Mouse (Mus musculus): Measurements from ENCODE around the gene Asap3. TPM values are rescaled to one million over a fixed set of nuclear protein-coding genes. Genes with fewer than 3 reads are reported as not detected.

Asap3 gene
- polyA plus RNA-seq, 1 experiment from 2014 or later = 16.4 TPM

GRCm38 (mm10) chr4:136281097-136281496 lies 74.9 kb downstream of the Asap3 start:
- Histone ChIP-seq H3K4me1 (peaks cover 30% of the 10 kb centered on the region), H3K4me2 (replicated peaks) (no peak overlapping the region), H3K36me3 (no peaks in the 10 kb centered on the region), H3K4me3 (no peak overlapping the region), H3K9ac (no peak overlapping the region), H3K27ac (no peak overlapping the region), H3K27me3 (peaks cover 10% of the 10 kb centered on the region; the same call in 1 of the 2 replicates), H3K9me3 (no peaks in the 10 kb centered on the region)
- no peak for ATAC-seq (ENCODE audit: low FRiP score, low read depth)
- 61% methylated on average over 8 of the region's 8 CpGs for WGBS

GRCm38 (mm10) chr4:136281611-136282010 lies 75.4 kb downstream of the Asap3 start:
- Histone ChIP-seq H3K27ac (no peak overlapping the region), H3K4me3 (no peak overlapping the region), H3K27me3 (peaks cover 6% of the 10 kb centered on the region; the same call in 1 of the 2 replicates), H3K4me1 (peaks cover 34% of the 10 kb centered on the region), H3K9me3 (no peaks in the 10 kb centered on the region), H3K36me3 (no peaks in the 10 kb centered on the region), H3K9ac (no peak overlapping the region), H3K4me2 (replicated peaks) (no peak overlapping the region)
- WGBS = 40% methylated on average over 9 of the region's 9 CpGs
- ATAC-seq (ENCODE audit: low FRiP score, low read depth) = no peak

DNA sequence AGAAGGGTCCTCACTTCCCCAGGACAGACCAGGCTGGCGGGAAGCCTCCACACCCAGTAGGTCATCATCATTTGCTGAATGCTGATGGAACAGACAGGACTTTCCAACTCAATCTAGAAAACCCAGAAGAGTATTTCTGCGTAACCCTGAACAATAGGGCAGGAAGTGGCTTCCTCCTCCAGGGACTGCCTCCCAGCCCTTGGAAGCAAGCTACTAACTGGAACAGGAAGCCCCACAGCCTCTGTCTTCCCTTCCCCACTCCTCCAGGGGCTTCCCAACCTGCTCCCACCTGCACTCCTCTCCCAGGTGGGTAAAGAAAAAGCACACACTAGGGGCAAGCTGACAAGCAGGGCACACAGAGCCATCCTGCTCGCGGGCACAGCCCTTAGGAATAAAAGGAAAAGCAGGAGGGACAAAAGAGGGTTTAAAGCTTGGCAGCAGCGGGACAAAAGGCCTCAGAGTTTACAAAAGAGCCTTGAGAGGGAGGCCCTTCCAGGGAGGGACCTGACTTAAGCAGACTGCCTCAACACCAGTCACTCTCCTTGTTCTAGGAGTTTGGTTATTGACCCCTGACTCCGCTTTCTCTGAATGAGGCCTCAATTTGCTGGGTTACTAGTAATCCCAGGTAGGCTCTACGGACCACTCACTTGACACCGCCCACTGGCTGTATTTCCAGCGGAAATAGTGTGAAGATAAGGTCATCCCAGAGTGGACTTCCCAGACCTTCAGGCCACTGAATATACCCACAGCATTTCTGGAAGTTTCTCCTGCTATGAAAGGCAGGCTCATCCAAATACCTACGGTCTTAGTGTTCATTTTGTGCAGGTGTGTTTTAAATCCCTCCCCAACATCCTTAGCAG lies 76.7 kb downstream of the Asap3 start:
- peak overlapping the region; percentile 35; the same call in 1 of the 2 replicates for H3K9ac ChIP-seq
- WGBS = 56% methylated on average over 10 of the region's 10 CpGs
- peak overlapping the region; percentile 84; the same call in 1 of the 2 replicates for H3K27ac ChIP-seq
- no peaks in the 10 kb centered on the region for H3K9me3 ChIP-seq
- no peak for ATAC-seq (ENCODE audit: low FRiP score, low read depth)
- no peak overlapping the region for H3K4me2 ChIP-seq (replicated peaks)
- H3K4me3 ChIP-seq = no peak overlapping the region
- peaks cover 9% of the 10 kb centered on the region for H3K36me3 ChIP-seq
- H3K4me1 ChIP-seq = peaks cover 44% of the 10 kb centered on the region
- no peaks in the 10 kb centered on the region for H3K27me3 ChIP-seq

DNA sequence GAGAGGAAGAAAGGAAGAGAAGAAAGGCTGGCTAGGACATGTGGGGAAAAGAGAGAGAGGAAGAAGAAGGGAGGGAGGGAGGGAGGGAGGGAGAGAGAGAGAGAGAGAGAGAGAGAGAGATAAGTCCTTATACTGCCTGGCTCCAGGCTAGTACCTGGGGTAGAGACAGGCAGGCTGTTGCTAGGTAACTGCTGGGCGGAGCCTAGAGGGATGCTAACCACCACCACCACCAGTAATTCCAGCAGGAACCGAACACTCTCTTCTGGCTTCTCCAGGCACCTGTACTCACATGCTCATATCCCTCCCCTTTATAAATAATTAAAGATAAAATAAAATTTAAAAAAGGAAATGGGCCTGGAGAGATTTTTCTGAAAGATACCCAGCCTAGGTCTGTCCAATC lies 77.6 kb downstream of the Asap3 start:
- peak overlapping the region; percentile 95 for H3K4me2 ChIP-seq (replicated peaks)
- H3K9ac ChIP-seq = no peak overlapping the region
- H3K27ac ChIP-seq = peak overlapping the region; percentile 84
- 21% methylated on average over 2 of the region's 2 CpGs for WGBS
- peaks cover 44% of the 10 kb centered on the region for H3K4me1 ChIP-seq
- no peak for ATAC-seq (ENCODE audit: low FRiP score, low read depth)
- 0 out of 2 replicates have a peak, but pooled peaks cover 3% of the 10 kb centered on the region for H3K9me3 ChIP-seq
- H3K36me3 ChIP-seq = peaks cover 19% of the 10 kb centered on the region
- no peak overlapping the region for H3K4me3 ChIP-seq
- H3K27me3 ChIP-seq = peaks cover 3% of the 10 kb centered on the region

- H3K4me2 ChIP-seq (replicated peaks) = peak within 1 kb of the TSS; percentile 95
- peak within 1 kb of the TSS; percentile 83 for H3K9ac ChIP-seq
- peak within 1 kb of the TSS; percentile 84 for H3K27ac ChIP-seq
- WGBS = 38% methylated on average over 5 of the region's 5 CpGs
- peaks cover 25% of the 10 kb centered on the region for H3K36me3 ChIP-seq
- peaks cover 10% of the 10 kb centered on the region for H3K27me3 ChIP-seq
- peak within 1 kb of the TSS; percentile 76 for H3K4me3 ChIP-seq
- 0 out of 2 replicates have a peak, but pooled peaks cover 3% of the 10 kb centered on the region for H3K9me3 ChIP-seq
- peaks cover 44% of the 10 kb centered on the region for H3K4me1 ChIP-seq
- peak; percentile 29; the same call in 1 of the 2 replicates for ATAC-seq (ENCODE audit: low FRiP score, low read depth)
Observed at GRCm38 (mm10) chr4:136284455-136284854, 78.3 kb downstream of the Asap3 start, which contains the start of gene Zfp46. Gene Zfp46, plus strand, starts transcription at chr4:136284683.

GRCm38 (mm10) chr4:136284891-136285290 lies 78.7 kb downstream of the Asap3 start:
- Histone ChIP-seq H3K27ac (peak overlapping the region; percentile 84), H3K4me1 (peaks cover 44% of the 10 kb centered on the region), H3K4me2 (replicated peaks) (peak overlapping the region; percentile 95), H3K9ac (peak overlapping the region; percentile 83), H3K27me3 (peaks cover 14% of the 10 kb centered on the region), H3K9me3 (0 out of 2 replicates have a peak, but pooled peaks cover 3% of the 10 kb centered on the region), H3K4me3 (peak overlapping the region; percentile 76), H3K36me3 (peaks cover 30% of the 10 kb centered on the region)
- 31% methylated on average over 6 of the region's 6 CpGs for WGBS
- no peak for ATAC-seq (ENCODE audit: low FRiP score, low read depth)

DNA sequence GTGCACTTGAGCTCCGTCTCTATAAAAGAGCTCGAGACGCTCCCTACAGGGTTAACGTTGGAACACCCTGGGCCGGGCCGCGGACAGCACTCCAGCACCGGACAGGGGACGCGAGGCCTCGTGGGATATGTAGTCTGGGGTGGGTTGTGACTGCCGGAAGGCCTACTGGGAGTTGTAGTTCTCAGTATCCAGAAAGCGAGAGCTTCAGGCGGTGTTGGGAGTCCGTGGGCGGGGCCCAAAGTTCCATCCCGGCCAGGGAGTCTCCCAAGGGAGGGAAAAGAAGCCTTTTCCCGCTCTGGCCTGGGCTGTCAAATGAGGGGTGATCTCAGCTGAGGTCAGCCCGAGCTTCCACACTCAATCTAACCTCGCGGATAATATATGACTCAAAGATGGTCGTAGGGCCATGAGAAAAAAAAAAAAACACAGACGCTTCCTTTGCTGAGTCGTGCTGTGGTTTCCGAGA lies 79.2 kb downstream of the Asap3 start:
- H3K4me3 ChIP-seq = peak overlapping the region; percentile 76
- WGBS = 0% methylated on average over 25 of the region's 25 CpGs
- peak overlapping the region; percentile 95 for H3K4me2 ChIP-seq (replicated peaks)
- peaks cover 35% of the 10 kb centered on the region for H3K36me3 ChIP-seq
- H3K9me3 ChIP-seq = 0 out of 2 replicates have a peak, but pooled peaks cover 3% of the 10 kb centered on the region
- peaks cover 19% of the 10 kb centered on the region for H3K27me3 ChIP-seq
- peak overlapping the region; percentile 83 for H3K9ac ChIP-seq
- peak overlapping the region; percentile 84 for H3K27ac ChIP-seq
- peak; percentile 92 for ATAC-seq (ENCODE audit: low FRiP score, low read depth)
- peaks cover 44% of the 10 kb centered on the region for H3K4me1 ChIP-seq

DNA sequence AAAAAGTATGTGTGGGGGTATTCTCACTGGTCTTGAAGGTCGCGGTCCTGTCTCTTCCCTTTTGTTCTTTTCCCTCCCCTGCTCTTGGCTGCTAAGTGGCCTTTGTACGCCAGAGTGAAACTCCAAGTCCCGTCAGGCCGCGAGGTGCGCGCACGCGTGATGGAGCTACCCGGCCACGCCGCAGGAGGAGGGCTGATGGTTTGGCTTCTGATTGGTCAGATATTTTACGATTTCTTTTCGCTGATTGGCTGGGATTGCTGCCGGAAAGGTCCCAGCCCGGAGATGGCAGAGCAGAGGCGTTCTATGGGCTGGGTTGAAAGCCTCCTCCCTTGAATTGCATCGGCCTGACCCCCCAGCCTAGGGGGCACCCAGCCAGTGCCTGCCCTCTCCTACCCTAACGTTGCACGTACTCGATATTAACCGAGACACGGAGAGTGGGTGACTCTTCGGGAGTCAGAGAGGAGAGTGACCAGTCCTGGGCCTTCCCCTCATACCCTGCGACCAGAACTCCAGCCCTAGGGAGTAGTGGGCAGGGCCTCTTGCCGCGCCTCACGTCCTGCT lies 79.7 kb downstream of the Asap3 start:
- Histone ChIP-seq H3K9ac (peak overlapping the region; percentile 83), H3K4me1 (peaks cover 44% of the 10 kb centered on the region), H3K4me2 (replicated peaks) (peak overlapping the region; percentile 95), H3K9me3 (0 out of 2 replicates have a peak, but pooled peaks cover 3% of the 10 kb centered on the region), H3K27me3 (peaks cover 24% of the 10 kb centered on the region), H3K36me3 (peaks cover 40% of the 10 kb centered on the region), H3K27ac (peak overlapping the region; percentile 84), H3K4me3 (peak overlapping the region; percentile 76)
- 1% methylated on average over 29 of the region's 29 CpGs for WGBS
- ATAC-seq (ENCODE audit: low FRiP score, low read depth) = peak; percentile 91

- Histone ChIP-seq H3K4me3 (0 out of 2 replicates have a peak overlapping the region, but pooled peaks have one; percentile 2), H3K9ac (no peak overlapping the region), H3K9me3 (0 out of 2 replicates have a peak, but pooled peaks cover 3% of the 10 kb centered on the region), H3K27me3 (peaks cover 26% of the 10 kb centered on the region), H3K27ac (no peak overlapping the region), H3K36me3 (peaks cover 80% of the 10 kb centered on the region), H3K4me2 (replicated peaks) (no peak overlapping the region), H3K4me1 (peaks cover 14% of the 10 kb centered on the region)
- 46% methylated on average over 66 of the region's 66 CpGs for WGBS
- ATAC-seq (ENCODE audit: low FRiP score, low read depth) = no peak
Observed at GRCm38 (mm10) chr4:136289918-136290780, 84.0 kb downstream of the Asap3 start.

DNA sequence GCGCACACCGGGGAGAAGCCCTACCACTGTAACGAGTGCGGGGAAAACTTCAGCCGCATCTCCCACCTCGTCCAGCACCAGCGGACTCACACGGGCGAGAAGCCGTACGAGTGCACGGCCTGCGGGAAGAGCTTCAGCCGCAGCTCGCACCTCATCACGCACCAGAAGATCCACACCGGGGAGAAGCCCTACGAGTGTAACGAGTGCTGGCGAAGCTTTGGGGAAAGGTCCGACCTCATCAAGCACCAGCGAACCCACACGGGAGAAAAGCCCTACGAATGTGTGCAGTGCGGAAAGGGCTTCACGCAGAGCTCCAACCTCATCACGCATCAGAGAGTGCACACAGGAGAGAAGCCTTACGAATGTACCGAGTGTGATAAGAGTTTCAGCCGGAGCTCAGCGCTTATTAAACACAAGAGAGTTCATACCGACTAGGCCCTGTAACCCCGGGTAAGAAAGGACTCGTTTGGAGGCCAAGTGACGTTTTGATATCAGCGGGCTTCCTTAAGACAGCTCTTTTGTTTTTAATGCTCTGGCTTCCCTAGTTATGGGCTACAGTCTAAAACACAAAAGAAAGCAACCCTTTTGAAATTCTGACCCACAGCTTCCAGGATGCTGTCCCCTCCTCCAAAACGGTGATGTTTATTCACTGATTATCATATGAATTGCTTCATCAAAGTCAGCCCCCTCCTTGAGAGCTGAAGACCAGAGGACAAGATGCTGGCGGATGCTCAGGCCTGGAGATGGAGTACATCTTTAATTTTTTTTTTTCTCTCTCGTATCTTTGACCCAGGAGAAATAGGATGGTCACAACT lies 84.8 kb downstream of the Asap3 start:
- Histone ChIP-seq H3K4me2 (replicated peaks) (no peak overlapping the region), H3K9ac (no peak overlapping the region), H3K27me3 (peaks cover 26% of the 10 kb centered on the region), H3K36me3 (peaks cover 86% of the 10 kb centered on the region), H3K4me1 (peaks cover 14% of the 10 kb centered on the region), H3K27ac (no peak overlapping the region), H3K4me3 (no peak overlapping the region), H3K9me3 (0 out of 2 replicates have a peak, but pooled peaks cover 3% of the 10 kb centered on the region)
- no peak for ATAC-seq (ENCODE audit: low FRiP score, low read depth)
- 67% methylated on average over 39 of the region's 39 CpGs for WGBS

DNA sequence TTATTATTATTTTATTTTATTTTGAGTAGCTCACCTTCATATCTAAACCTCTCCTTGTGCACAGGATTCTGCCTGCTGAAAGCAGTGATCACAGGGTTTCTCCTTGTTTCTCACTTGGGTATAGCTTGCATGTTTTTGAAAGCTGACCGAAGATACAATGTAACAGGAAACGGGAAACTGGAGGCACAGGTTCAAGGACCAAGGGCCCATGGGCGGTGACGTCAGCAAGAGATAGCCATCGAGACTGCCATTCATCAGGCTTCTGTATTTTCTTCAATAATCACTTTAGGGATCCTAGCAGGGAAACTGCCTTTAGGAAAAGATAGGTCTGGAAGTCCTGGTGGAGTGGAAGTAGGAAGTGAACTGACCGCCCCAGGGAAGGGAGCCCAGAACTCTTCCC lies 85.5 kb downstream of the Asap3 start:
- H3K27ac ChIP-seq = no peak overlapping the region
- H3K4me3 ChIP-seq = no peak overlapping the region
- no peak overlapping the region for H3K4me2 ChIP-seq (replicated peaks)
- H3K9ac ChIP-seq = no peak overlapping the region
- H3K9me3 ChIP-seq = 0 out of 2 replicates have a peak, but pooled peaks cover 3% of the 10 kb centered on the region
- WGBS = 96% methylated on average over 6 of the region's 6 CpGs
- ATAC-seq (ENCODE audit: low FRiP score, low read depth) = no peak
- H3K4me1 ChIP-seq = peaks cover 9% of the 10 kb centered on the region
- peaks cover 26% of the 10 kb centered on the region for H3K27me3 ChIP-seq
- peaks cover 91% of the 10 kb centered on the region for H3K36me3 ChIP-seq

Measured in limb, embryonic 13.5 days (tissue).